Comparison of ENCODE assay signal across 38 mouse cellular contexts in the genomic region with DNA sequence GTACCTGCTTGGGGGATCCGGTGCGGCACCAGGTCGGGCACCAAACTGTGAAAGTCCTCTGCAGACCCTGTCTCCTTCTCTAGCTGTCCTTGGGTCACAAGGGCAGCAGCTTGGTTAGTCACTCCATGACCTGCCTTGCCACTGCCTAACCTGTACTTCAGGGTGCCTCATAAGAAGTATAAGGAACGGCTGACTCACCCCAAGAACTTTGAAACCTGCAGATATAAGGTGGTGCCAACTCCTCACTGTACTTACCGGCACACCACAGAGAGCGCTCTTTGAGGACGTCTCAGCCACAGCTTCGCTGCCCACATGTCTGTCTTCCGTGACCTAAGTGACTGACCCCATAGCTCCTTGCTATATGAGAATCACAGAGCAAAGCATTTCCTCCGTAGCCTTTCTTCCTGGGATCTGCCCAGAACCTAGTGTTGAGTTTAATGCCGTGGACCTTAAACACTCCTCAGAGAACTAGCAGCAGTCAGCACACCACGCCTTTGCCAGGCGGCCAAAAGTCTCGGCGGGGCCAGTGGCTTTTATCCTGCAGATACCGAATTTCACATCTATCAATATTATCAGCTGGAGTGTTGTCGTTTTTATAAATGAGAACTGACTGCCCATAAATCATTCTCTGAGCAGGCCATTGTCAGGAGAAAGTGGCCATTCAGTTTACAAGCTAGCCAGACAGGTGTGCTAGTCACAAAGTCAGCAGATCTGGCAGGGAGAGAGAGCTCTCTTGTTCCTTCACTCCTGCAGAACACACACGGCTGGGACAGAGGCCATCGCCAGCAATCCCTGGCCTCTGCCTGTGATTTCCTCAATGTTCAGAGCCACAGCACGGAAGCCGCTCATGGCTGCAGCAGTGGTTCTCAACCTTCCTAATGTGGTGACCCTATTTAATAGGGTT. TPM values are rescaled to one million over a fixed set of nuclear protein-coding genes. Genes with fewer than 3 reads are reported as not detected.
"Had no signal": no experiment of that assay in that cellular context is flagged by ENCODE, and none has a peak within 500 bp of the region (broad histone marks: within the 10 kb centered on the region; RNA-seq: fewer than 3 reads in every experiment).

No protein-coding gene starts in this region.

- H3K4me1 ChIP-seq: heart, embryonic 13.5 days; heart, embryonic 15.5 days; hindbrain, embryonic 12.5 days; kidney, embryonic 15.5 days; limb, embryonic 13.5 days; limb, embryonic 15.5 days had no signal

- H3K4me3 ChIP-seq: gastrocnemius, adult 2 months; heart, adult 2 months; heart, embryonic 13.5 days; heart, embryonic 15.5 days; hindbrain, embryonic 12.5 days; kidney, embryonic 15.5 days; layer of hippocampus, adult 2 months; limb, embryonic 13.5 days; limb, embryonic 15.5 days had no signal

- H3K9ac ChIP-seq: heart, embryonic 13.5 days; heart, embryonic 15.5 days; hindbrain, embryonic 12.5 days; hindbrain, embryonic 14.5 days; kidney, embryonic 15.5 days; limb, embryonic 13.5 days; limb, embryonic 15.5 days had no signal

- H3K27me3 ChIP-seq: hindbrain, embryonic 12.5 days had no signal

- DNase-seq: gastrocnemius, adult 2 months; gastrocnemius, postnatal 10 days; gastrocnemius, postnatal 25 days; heart, adult 11 months; heart, adult 2 months; heart, postnatal 14 days; heart, postnatal 36 days; kidney, adult 11 months; kidney, adult 2 months; kidney, adult 9 months; kidney, postnatal 14 days; kidney, postnatal 36 days; layer of hippocampus, postnatal 36 days; left cerebral cortex, postnatal 4 days had no signal

- H3K9me3 ChIP-seq: heart, embryonic 13.5 days; heart, embryonic 15.5 days; hindbrain, embryonic 12.5 days; kidney, embryonic 15.5 days; limb, embryonic 13.5 days; limb, embryonic 15.5 days had no signal

- H3K36me3 ChIP-seq: heart, embryonic 13.5 days; heart, embryonic 15.5 days; hindbrain, embryonic 12.5 days; kidney, embryonic 15.5 days; limb, embryonic 13.5 days; limb, embryonic 15.5 days had no signal

- H3K27ac ChIP-seq: gastrocnemius, adult 2 months; heart, adult 2 months; heart, embryonic 13.5 days; heart, embryonic 15.5 days; hindbrain, embryonic 12.5 days; hindbrain, embryonic 14.5 days; kidney, embryonic 15.5 days; kidney, postnatal 0 days; layer of hippocampus, adult 2 months; limb, embryonic 13.5 days; limb, embryonic 15.5 days had no signal

- H3K4me2 ChIP-seq: heart, embryonic 11.5 days; heart, embryonic 13.5 days; heart, embryonic 15.5 days; hindbrain, embryonic 12.5 days; hindbrain, embryonic 14.5 days; kidney, embryonic 15.5 days; limb, embryonic 13.5 days; limb, embryonic 15.5 days had no signal

- ATAC-seq: forebrain, embryonic 16.5 days; hindbrain, embryonic 16.5 days; inflammation-experienced regulatory T-cells, adult 6 months had no signal

RNA-seq across cellular contexts. Expression of a gene that starts 34.1 kb away (rescaled TPM):
- total RNA-seq: gastrocnemius, adult 2 months; gastrocnemius, postnatal 10 days; gastrocnemius, postnatal 25 days; heart, adult 2 months; heart, postnatal 14 days; heart, postnatal 36 days; hematopoietic stem cell, adult 5-6 weeks; layer of hippocampus, adult 2 months; layer of hippocampus, postnatal 14 days; layer of hippocampus, postnatal 36 days; left cerebral cortex, adult 18-20 months; left cerebral cortex, adult 8-10 months; left cerebral cortex, postnatal 10 days; left cerebral cortex, postnatal 25 days; left cerebral cortex, postnatal 4 days; liver, adult 2 months had no signal
- polyA plus RNA-seq: forebrain, embryonic 16.5 days; frontal cortex, adult 2 months; gonadal fat pad, adult 2 months; heart, adult 2 months; heart, embryonic 11.5 days; heart, embryonic 13.5 days; heart, embryonic 15.5 days; heart, postnatal 0 days; hindbrain, embryonic 12.5 days; hindbrain, embryonic 14.5 days; hindbrain, embryonic 16.5 days; inflammation-experienced regulatory T-cells, adult 6 months; kidney, adult 2 months; kidney, embryonic 15.5 days; kidney, postnatal 0 days; limb, embryonic 11.5 days; limb, embryonic 13.5 days; limb, embryonic 15.5 days; liver, adult 2 months had no signal

RNA-seq across cellular contexts. Expression of a gene that starts 47.2 kb away (rescaled TPM):
- total RNA-seq: gastrocnemius, adult 2 months; gastrocnemius, postnatal 10 days; gastrocnemius, postnatal 25 days; heart, adult 2 months; heart, postnatal 14 days; heart, postnatal 36 days; hematopoietic stem cell, adult 5-6 weeks; liver, adult 2 months had no signal
- polyA plus RNA-seq: gonadal fat pad, adult 2 months; heart, adult 2 months; heart, embryonic 11.5 days; heart, embryonic 13.5 days; heart, embryonic 15.5 days; heart, postnatal 0 days; inflammation-experienced regulatory T-cells, adult 6 months; kidney, adult 2 months; kidney, embryonic 15.5 days; kidney, postnatal 0 days; limb, embryonic 11.5 days; limb, embryonic 13.5 days; limb, embryonic 15.5 days; liver, adult 2 months had no signal
